ENCODE assay signal across 32 mouse cellular contexts in the genomic region with DNA sequence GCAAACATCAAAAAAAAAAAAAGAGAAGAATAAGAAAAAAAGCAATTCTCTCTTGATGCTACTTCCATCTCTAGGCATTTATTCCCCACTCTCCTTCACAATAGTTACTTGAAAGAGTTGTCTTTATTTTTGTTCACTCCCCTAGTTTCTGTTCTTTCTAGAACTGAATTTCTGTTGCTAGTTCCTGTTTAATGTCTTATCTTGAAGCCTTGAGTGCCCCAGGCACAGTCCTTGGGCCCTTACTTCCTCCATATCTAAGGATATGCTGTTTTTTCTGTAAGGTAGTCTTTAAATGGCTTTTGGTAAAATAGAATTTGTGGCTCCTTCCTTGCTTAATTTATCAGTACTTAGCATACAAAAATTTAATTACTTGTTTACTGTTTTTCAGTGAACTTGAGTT. TPM values are rescaled to one million over a fixed set of nuclear protein-coding genes. Genes with fewer than 3 reads are reported as not detected.
DNase-seq lines count a peak whose midpoint lies in the region; ATAC-seq and TF ChIP-seq lines count a peak whose summit lies in the region.
"Had no signal": no experiment of that assay in that cellular context is flagged by ENCODE, and none has a peak within 500 bp of the region (broad histone marks: within the 10 kb centered on the region; RNA-seq: fewer than 3 reads in every experiment).

No protein-coding gene starts in this region.

- no peaks in the 10 kb centered on the region for H3K36me3 ChIP-seq in macrophage (ENCODE audit: inconsistent target)
- no peaks in the 10 kb centered on the region for H3K36me3 ChIP-seq in lung, postnatal 0 days (ENCODE audit: insufficient read depth, low read length)
- H3K36me3 ChIP-seq: heart, embryonic 10.5 days had no signal

- no peaks in the 10 kb centered on the region for H3K9me3 ChIP-seq in lung, postnatal 0 days (ENCODE audit: low read length)
- H3K9me3 ChIP-seq: forebrain, embryonic 13.5 days; heart, embryonic 10.5 days had no signal

- no peaks in the 10 kb centered on the region for H3K27me3 ChIP-seq in lung, postnatal 0 days (replicated peaks; ENCODE audit: insufficient read depth, low read length)
- H3K27me3 ChIP-seq: forebrain, embryonic 13.5 days had no signal

- H3K27ac ChIP-seq in macrophage, result peak overlapping the region; percentile 84
- no peak overlapping the region for H3K27ac ChIP-seq in lung, postnatal 0 days (ENCODE audit: low read length)
- H3K27ac ChIP-seq: forebrain, embryonic 13.5 days; gastrocnemius, adult 2 months; heart, embryonic 10.5 days; hindbrain, postnatal 0 days had no signal

- H3K79me2 ChIP-seq in macrophage (ENCODE audit: inconsistent target), result no peaks in the 10 kb centered on the region

- intact Hi-C loops in heart, postnatal 14 days (cut with DNase I), result loop anchor here (5.0 kb wide), 1 partner anchor 142 kb away; no protein-coding TSS in a partner anchor

- peak; percentile 58 for ATAC-seq in granulocyte monocyte progenitor cell, adult 5-6 weeks (replicated peaks; ENCODE audit: poor library complexity, severe bottlenecking)
- ATAC-seq in lung, postnatal 0 days, result no peak
- ATAC-seq: forebrain, embryonic 13.5 days; hindbrain, postnatal 0 days; intestine, embryonic 16.5 days had no signal

- H3K4me1 ChIP-seq in lung, postnatal 0 days (ENCODE audit: insufficient read depth, low read depth, low read length), result no peaks in the 10 kb centered on the region
- H3K4me1 ChIP-seq: forebrain, embryonic 13.5 days; heart, embryonic 10.5 days had no signal

- no peak for TF ChIP-seq CTCF in lung, postnatal 0 days (IDR thresholded peaks at IDR 0.05)

- TF ChIP-seq EP300 in lung, postnatal 0 days (IDR thresholded peaks at IDR 0.05), result no peak

- H3K4me3 ChIP-seq in macrophage (ENCODE audit: inconsistent target), result no peak overlapping the region
- no peak overlapping the region for H3K4me3 ChIP-seq in lung, postnatal 0 days (ENCODE audit: low read depth, low read length)
- H3K4me3 ChIP-seq: forebrain, embryonic 13.5 days; gastrocnemius, adult 2 months; heart, embryonic 10.5 days had no signal

- DNase-seq in spleen, postnatal 36 days (ENCODE audit: low spot score in 2 of 2), result peak; percentile 34 to 40
- DNase-seq in spleen, adult 18-20 months, result no peak
- no peak for DNase-seq in lung, postnatal 0 days (ENCODE audit: low spot score)
- DNase-seq in cerebellum, adult 11-12 months, result no peak
- no peak for DNase-seq in heart, postnatal 14 days
- DNase-seq: adrenal gland, postnatal 25 days; cerebellum, adult 11 months; cerebellum, postnatal 25 days; embryo, embryonic 11 days; gastrocnemius, adult 2 months; kidney, postnatal 25 days; layer of hippocampus, adult 9-11 months; lung, adult 2 months; right cerebral cortex, adult 18-20 months; right cerebral cortex, postnatal 4 days had no signal

- H3K9ac ChIP-seq in lung, postnatal 0 days (replicated peaks; ENCODE audit: low read depth), result no peak overlapping the region
- H3K9ac ChIP-seq: forebrain, embryonic 13.5 days had no signal

- H3K4me2 ChIP-seq in lung, postnatal 0 days (replicated peaks; ENCODE audit: low read depth, low read length), result no peak overlapping the region
- H3K4me2 ChIP-seq: forebrain, embryonic 13.5 days had no signal

RNA-seq across cellular contexts. Expression of a gene that starts 6.7 kb away (rescaled TPM):
- not detected in 2 replicates for total RNA-seq in granulocyte monocyte progenitor cell, adult 5-6 weeks (2014; fragmentation: Nextera tagmentation)
- total RNA-seq in granulocyte monocyte progenitor cell, adult 5-6 weeks (2017), result not detected in 2 replicates
- total RNA-seq in macrophage (2018; cell fraction: chromatin; rRNA removed), result 1 to 10 TPM in 20 of 26 experiments, under 1 TPM in 2, not detected in 4; 0.77 to 3.9 (median 1.5) TPM
- 1 to 10 TPM in 4 of 26 experiments, under 1 TPM in 22; 0.24 to 1.5 (median 0.67) TPM for total RNA-seq in macrophage (2018; cell fraction: cytosol; rRNA removed)
- total RNA-seq in macrophage (2018; cell fraction: nucleus; rRNA removed), result 1 to 10 TPM in 23 of 26 experiments, under 1 TPM in 3; 0.79 to 4.5 (median 2.0) TPM
- 0.27 to 1.4 TPM (median 1.0 TPM) in 3 replicates for polyA plus RNA-seq in macrophage (2018)
- not detected in 2 replicates for polyA plus RNA-seq in lung, postnatal 0 days (2015; fragmentation: Nextera tagmentation; extraction: Ambion mirVana)
- total RNA-seq in heart, postnatal 14 days (2021), result not detected
- total RNA-seq: adrenal gland, postnatal 25 days; gastrocnemius, adult 2 months; gastrocnemius, postnatal 4 days; hindbrain, postnatal 0 days; left cerebral cortex, adult 18-20 months; left cerebral cortex, postnatal 36 days; midbrain, postnatal 0 days had no signal
- polyA plus RNA-seq: C2C12; embryonic facial prominence, embryonic 14.5 days; forebrain, embryonic 13.5 days; frontal cortex, adult 2 months; heart, embryonic 10.5 days; heart, embryonic 16.5 days; hindbrain, embryonic 11.5 days; hindbrain, postnatal 0 days; intestine, embryonic 16.5 days; kidney, embryonic 14.5 days; lung, adult 2 months; midbrain, postnatal 0 days; neural tube, embryonic 14.5 days had no signal

RNA-seq across cellular contexts. Expression of a gene that starts 16.5 kb away (rescaled TPM):
- 2.1 and 3.8 TPM in 2 replicates for total RNA-seq in granulocyte monocyte progenitor cell, adult 5-6 weeks (2014; fragmentation: Nextera tagmentation)
- total RNA-seq in granulocyte monocyte progenitor cell, adult 5-6 weeks (2017), result 4.7 and 5.6 TPM in 2 replicates
- total RNA-seq in macrophage (2018; cell fraction: chromatin; rRNA removed), result 100 to 1,000 TPM in 1 of 26 experiments, 10 to 100 TPM in 15, 1 to 10 TPM in 10; 3.2 to 114 (median 15.1) TPM
- total RNA-seq in macrophage (2018; cell fraction: cytosol; rRNA removed), result 100 to 1,000 TPM in 2 of 26 experiments, 10 to 100 TPM in 24; 12.2 to 163 (median 31.0) TPM
- 100 to 1,000 TPM in 5 of 26 experiments, 10 to 100 TPM in 21; 15.0 to 152 (median 47.8) TPM for total RNA-seq in macrophage (2018; cell fraction: nucleus; rRNA removed)
- 22.8 to 148 TPM (median 64.7 TPM) in 3 replicates for polyA plus RNA-seq in macrophage (2018)
- polyA plus RNA-seq in lung, postnatal 0 days (2015; fragmentation: Nextera tagmentation; extraction: Ambion mirVana), result 8.2 and 9.9 TPM in 2 replicates
- 1 to 10 TPM; 1.2 to 1.6 TPM for total RNA-seq in heart, postnatal 14 days (2021)
- total RNA-seq: left cerebral cortex, adult 18-20 months had no signal

RNA-seq across cellular contexts. Expression of a gene that starts 36.8 kb away (rescaled TPM):
- not detected in 2 replicates for total RNA-seq in granulocyte monocyte progenitor cell, adult 5-6 weeks (2014; fragmentation: Nextera tagmentation)
- 0.36 and 0.73 TPM in 2 replicates for total RNA-seq in granulocyte monocyte progenitor cell, adult 5-6 weeks (2017)
- total RNA-seq in macrophage (2018; cell fraction: chromatin; rRNA removed), result 10 to 100 TPM in 2 of 26 experiments, 1 to 10 TPM in 18, under 1 TPM in 6; 0.50 to 23.6 (median 2.3) TPM
- total RNA-seq in macrophage (2018; cell fraction: cytosol; rRNA removed), result 10 to 100 TPM in 4 of 26 experiments, 1 to 10 TPM in 20, under 1 TPM in 2; 0.97 to 19.4 (median 2.7) TPM
- 10 to 100 TPM in 6 of 26 experiments, 1 to 10 TPM in 19, under 1 TPM in 1; 0.72 to 17.5 (median 4.5) TPM for total RNA-seq in macrophage (2018; cell fraction: nucleus; rRNA removed)
- 4.1 to 30.2 TPM (median 6.8 TPM) in 3 replicates for polyA plus RNA-seq in macrophage (2018)
- polyA plus RNA-seq in lung, postnatal 0 days (2015; fragmentation: Nextera tagmentation; extraction: Ambion mirVana), result 0.04 TPM in 2 replicates
- total RNA-seq in heart, postnatal 14 days (2021), result not detected
- total RNA-seq: adrenal gland, postnatal 25 days; gastrocnemius, adult 2 months; gastrocnemius, postnatal 4 days; hindbrain, postnatal 0 days; left cerebral cortex, adult 18-20 months; left cerebral cortex, postnatal 36 days; midbrain, postnatal 0 days had no signal
- polyA plus RNA-seq: C2C12; forebrain, embryonic 13.5 days; hindbrain, embryonic 11.5 days; hindbrain, postnatal 0 days; kidney, embryonic 14.5 days; midbrain, postnatal 0 days; neural tube, embryonic 14.5 days had no signal

Comparison
In these comparisons a context has a peak if more than half of its experiments do, and no peak if none do; other contexts are left out.
1. DNase-seq: peak in spleen, postnatal 36 days (2 of 2); none in spleen, adult 18-20 months (0 of 2), lung, postnatal 0 days (single experiment), cerebellum, adult 11-12 months (single experiment) and heart, postnatal 14 days (0 of 2).